Mouse (Mus musculus) E14TG2a.4 (cell line): ENCODE measurements at regions not wholly inside any gene's neighbourhood (a gene's known extent, or its start where the extent isn't known, plus 50 kb on each side); places are given as distances from the start of the nearest gene placed in this dataset.

Experiments
- CTCF ChIP-seq: conservative IDR thresholded peaks from 2 replicates; pipeline ENCODE4 v1.5.1; 2014; ENCODE audit warnings: low read length
- POU5F1 ChIP-seq: IDR thresholded peaks from 2 replicates; pipeline ENCODE4 v1.6.1; 2014; ENCODE audit warnings: low read length, borderline replicate concordance

GRCm38 (mm10) chr12:106618684-106619083 lies 608.7 kb downstream of the Vrk1 start:
- TF ChIP-seq CTCF (no peak), POU5F1 (no peak)
